Mouse (Mus musculus): ENCODE data around the gene Pmf1.
"Not testable (repeated sequence)": the region's sequence is repeated elsewhere in the genome, so short reads cannot be mapped to it uniquely, and the experiment has no call there.

- not testable (repeated sequence) for TF ChIP-seq CTCF (IDR thresholded peaks at IDR 0.05; ENCODE audit: control insufficient read depth, insufficient read depth, insufficient read length); CEBPB (IDR thresholded peaks at IDR 0.05; ENCODE audit: low read depth); MAX (IDR thresholded peaks at IDR 0.05); MYOD1 (IDR thresholded peaks at IDR 0.05; ENCODE audit: control insufficient read depth, insufficient read length, low read depth); USF1 (IDR thresholded peaks at IDR 0.05; ENCODE audit: low read depth); FOSL1 (IDR thresholded peaks at IDR 0.05; ENCODE audit: insufficient read depth, low read length, poor library complexity, severe bottlenecking)
Observed at GRCm38 (mm10) chr3:88375750-88376626, 34.1 kb downstream of the Pmf1 start.
